Mouse (Mus musculus) liver, adult 10 weeks (tissue): ENCODE data around the gene Acot4. TPM values are rescaled to one million over a fixed set of nuclear protein-coding genes. Genes with fewer than 3 reads are reported as not detected.

ENCODE experiments used
- polyA plus RNA-seq: library from polyadenylated mRNA; stranded (reverse); fragments of 350-450 nt; fragmentation: Illumina TruSeq; extraction: RNeasy Lipid Tissue Mini Kit (QIAGEN cat#74804); gene quantifications from one replicate; pipeline ENCODE4 v1.2.3, GENCODE M21; 2014; ENCODE audit warnings: low read depth, low replicate concordance

Acot4 gene
- 80.2 TPM for polyA plus RNA-seq

DNA sequence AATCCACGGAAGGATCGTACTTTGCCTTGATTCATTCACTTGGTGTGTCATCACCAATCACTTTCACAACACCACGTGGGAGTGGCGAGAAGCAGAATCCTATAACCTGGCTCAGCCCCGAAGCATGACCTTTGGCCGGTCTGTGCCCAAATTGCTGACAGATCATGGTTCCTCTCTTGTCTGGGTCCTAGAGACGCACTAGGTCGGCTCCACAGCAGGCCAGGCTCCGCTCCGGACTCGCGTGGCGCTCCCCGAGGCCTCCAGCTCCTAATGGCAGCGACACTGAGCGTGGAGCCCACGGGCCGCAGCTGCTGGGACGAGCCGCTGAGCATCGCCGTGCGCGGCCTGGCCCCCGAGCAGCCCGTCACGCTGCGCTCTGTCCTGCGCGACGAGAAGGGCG is at the start of gene Acot4:
Acot4 (plus strand) TSS at position 139 of the 400 bp plus-strand sequence.

DNA sequence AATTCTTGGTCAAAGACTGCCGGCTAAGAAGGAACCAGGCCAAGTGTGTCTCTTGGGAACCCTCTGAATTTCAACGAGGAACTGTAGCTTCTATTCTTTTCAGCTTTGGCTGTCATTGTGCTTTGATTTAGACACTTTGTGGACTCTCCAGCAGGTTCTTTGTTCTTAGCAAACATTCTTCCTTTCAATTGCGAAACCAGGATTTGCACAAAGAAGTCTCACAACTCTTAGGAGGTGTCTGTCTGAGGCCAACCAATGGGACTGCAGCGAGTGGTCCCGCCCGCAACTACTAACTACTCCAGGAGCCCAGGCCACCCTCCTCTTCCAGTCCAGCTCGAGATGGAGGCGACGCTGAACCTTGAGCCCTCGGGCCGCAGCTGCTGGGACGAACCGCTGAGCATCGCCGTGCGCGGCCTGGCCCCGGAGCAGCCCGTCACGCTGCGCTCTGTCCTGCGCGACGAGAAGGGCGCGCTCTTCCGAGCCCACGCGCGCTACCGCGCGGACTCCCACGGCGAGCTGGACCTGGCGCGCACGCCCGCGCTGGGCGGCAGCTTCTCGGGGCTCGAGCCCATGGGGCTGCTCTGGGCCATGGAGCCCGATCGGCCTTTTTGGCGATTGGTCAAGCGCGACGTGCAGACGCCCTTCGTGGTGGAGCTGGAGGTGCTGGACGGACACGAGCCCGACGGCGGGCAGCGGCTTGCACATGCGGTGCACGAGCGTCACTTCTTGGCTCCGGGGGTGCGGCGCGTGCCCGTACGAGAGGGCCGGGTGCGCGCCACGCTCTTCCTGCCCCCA is 28.8 kb upstream of the Acot4 start, which contains the start of gene Acot1:
Acot1 (plus strand) TSS at position 320 of the 795 bp plus-strand sequence.

DNA sequence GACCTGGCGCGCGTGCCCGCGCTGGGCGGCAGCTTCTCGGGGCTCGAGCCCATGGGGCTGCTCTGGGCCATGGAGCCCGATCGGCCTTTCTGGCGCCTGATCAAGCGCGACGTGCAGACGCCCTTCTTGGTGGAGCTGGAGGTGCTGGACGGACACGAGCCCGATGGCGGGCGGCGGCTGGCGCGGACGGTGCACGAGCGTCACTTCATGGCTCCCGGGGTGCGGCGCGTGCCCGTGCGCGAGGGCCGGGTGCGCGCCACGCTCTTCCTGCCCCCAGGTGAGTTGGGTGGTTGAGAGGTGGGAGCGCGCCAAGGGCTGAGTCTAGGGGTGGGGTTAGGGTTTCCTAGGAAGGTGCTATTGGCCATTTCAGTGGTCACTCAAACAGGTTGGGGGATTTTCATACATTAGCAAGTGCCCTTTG is 522 bp downstream of the Acot4 start, which contains the start of gene Gm49366:
Gm49366 (plus strand) TSS at position 245 of the 421 bp plus-strand sequence.

DNA sequence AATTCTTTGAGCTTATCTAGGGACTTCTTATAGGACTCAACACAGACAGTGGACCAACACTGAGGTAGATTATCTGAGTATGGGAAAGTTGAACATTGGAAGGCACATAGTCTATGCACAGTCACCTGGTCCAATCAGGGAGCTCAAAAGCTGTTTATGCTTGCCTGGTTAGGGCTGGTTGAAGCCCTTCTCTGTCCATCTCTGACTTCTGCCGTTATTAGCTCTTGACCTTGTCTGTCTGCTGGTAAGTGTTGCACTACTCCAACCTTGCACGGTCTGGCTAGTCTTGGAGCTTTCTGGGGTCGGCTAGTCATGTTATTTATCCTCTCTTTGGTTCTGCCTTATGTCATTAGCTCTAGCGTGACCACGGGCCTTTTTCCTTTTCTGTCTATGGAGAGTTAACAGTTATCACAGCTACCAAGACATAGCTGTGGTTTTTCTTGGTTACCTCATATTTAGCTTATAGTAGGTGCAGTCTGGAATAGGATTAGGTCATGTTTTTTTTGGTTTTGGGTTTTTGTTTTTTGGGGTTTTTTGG is 13.8 kb downstream of the Acot4 start, which contains the start of gene Acot3:
Acot3 (plus strand) TSS at position 208 of the 538 bp plus-strand sequence.

DNA sequence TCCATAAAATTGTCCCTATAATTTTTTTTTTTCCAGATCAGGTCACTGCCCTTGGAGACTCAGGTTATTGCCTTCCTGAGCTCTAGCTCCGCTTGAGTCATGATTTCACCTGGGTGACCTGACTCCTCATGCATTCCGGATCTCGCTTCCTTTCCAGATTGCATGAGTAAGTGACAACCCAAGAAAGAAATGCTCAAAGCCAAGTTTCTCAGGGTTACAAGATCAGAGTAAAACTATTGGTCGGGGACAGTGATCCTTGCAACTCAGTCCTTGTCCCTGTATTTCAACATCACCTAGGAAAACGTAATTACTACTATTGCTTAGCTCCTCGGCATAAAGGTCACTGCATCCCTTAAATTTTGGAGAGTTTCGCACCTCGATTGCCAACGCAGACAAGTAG is 30.8 kb downstream of the Acot4 start, which contains the start of gene Acot5:
Acot5 (plus strand) TSS at position 340 of the 400 bp plus-strand sequence.

Other genes starting within 250 kb of the Acot4 start
- gene Numb, start 116.4 kb upstream of the Acot4 start, polyA plus RNA-seq: 17.6 TPM
- 1.3 TPM for gene Riox1, start 87.8 kb upstream of the Acot4 start, polyA plus RNA-seq
- gene Heatr4, start 53.5 kb upstream of the Acot4 start, polyA plus RNA-seq: not detected
- 2.5 TPM for gene Acot2, start 50.5 kb upstream of the Acot4 start, polyA plus RNA-seq
- 68.6 TPM for gene Acot1, start 28.9 kb upstream of the Acot4 start, polyA plus RNA-seq
- not detected for gene Gm49366, start 556 bp downstream of the Acot4 start, polyA plus RNA-seq
- gene Acot3, start 13.8 kb downstream of the Acot4 start, polyA plus RNA-seq: 49.5 TPM
- gene Acot5, start 30.9 kb downstream of the Acot4 start, polyA plus RNA-seq: not detected
- 2.0 TPM for gene Acot6, start 62.3 kb downstream of the Acot4 start, polyA plus RNA-seq
- gene Dnal1, start 76.0 kb downstream of the Acot4 start, polyA plus RNA-seq: 1.4 TPM
- not detected for gene Pnma1, start 110.1 kb downstream of the Acot4 start, polyA plus RNA-seq
- gene Elmsan1, start 180.5 kb downstream of the Acot4 start, polyA plus RNA-seq: 3.2 TPM
- gene Ptgr2, start 246.9 kb downstream of the Acot4 start, polyA plus RNA-seq: 87.0 TPM